Mouse (Mus musculus): ENCODE measurements around the gene Srrm4. TPM values are rescaled to one million over a fixed set of nuclear protein-coding genes. Genes with fewer than 3 reads are reported as not detected.

Gene Srrm4
- total RNA-seq, 1 experiment from 2014 or later, result not detected

DNA sequence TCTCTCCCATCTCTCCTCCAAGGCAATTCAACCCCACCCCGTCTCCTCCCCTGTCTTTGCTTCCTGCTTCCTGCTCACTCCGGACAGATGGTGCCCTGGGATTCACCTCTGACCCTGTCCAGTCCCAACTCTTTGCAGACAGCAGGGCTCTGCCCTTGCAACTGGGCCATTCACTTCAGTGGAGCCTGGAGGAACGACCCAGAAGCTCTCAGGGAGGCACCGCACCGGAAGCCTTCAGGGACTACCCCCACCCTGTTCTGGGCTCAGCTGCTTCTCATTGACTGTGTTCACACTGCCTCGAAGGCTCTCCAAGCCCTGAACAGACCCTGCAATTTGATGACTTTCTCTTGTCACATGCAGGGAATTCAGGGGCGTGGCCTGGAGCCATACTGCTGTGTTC is 94.4 kb downstream of the Srrm4 start:
- no peak for ATAC-seq (ENCODE audit: extremely low read depth, insufficient number of reproducible peaks, low FRiP score, poor library complexity, severe bottlenecking)

DNA sequence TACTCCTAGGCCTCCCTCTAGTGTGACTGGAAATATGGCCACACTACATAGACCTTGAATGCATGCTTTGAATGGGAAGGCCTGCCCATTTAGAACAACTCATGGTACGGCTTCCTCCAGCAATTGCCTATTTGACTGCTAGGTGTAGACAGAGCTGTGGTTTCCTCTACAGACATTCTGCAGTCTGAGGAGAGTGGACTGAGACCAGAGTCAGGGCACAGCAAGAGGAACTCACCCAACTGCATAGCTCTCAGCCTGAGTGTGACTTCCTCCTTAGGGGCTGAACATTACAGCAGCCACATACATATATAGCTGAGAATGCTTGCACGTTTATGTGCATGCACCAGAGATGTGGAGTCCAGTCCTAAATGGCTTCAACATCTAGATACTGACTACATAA is 94.9 kb downstream of the Srrm4 start:
- ATAC-seq (ENCODE audit: extremely low read depth, insufficient number of reproducible peaks, low FRiP score, poor library complexity, severe bottlenecking), result no peak

DNA sequence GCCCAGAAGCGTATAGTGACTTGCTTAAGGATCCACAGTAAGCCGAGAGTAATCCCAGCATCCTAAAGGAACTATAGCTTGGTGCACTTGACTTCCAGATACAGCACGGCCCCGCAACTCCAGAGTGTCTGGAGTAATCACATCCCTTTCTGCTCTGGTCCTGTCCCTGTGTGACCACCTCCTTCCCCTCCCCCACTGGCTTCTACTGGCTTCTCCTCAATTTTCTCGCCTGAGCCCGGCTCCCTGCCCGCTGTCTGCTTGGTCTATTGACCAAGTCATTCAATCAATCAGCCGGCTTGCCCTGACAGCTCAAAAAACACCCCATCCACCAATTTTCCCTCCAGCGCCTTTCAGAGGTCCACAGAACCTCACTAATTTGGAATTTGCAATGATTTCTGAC is 96.2 kb downstream of the Srrm4 start:
- no peak for ATAC-seq (ENCODE audit: extremely low read depth, insufficient number of reproducible peaks, low FRiP score, poor library complexity, severe bottlenecking)

DNA sequence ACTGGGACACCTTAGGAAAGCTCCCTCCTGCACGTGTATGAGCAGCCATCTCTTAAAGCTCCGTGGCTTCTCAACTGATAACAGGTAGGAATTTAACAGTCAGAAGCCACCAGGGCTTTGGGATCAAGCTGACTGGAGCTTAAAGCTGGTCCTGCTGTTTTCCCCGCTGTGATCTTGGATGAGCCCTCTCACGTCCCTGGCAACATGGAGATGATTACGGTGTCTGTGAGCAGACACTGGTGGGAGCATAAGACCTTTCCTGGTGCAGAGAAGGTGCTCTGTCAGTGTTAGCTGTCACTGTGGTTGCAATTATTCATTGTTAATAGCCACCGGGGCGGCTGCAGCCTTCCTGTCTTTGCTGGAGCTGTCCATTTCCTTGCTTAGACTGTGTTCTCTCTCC is 97.2 kb downstream of the Srrm4 start:
- ATAC-seq (ENCODE audit: extremely low read depth, insufficient number of reproducible peaks, low FRiP score, poor library complexity, severe bottlenecking), result no peak

DNA sequence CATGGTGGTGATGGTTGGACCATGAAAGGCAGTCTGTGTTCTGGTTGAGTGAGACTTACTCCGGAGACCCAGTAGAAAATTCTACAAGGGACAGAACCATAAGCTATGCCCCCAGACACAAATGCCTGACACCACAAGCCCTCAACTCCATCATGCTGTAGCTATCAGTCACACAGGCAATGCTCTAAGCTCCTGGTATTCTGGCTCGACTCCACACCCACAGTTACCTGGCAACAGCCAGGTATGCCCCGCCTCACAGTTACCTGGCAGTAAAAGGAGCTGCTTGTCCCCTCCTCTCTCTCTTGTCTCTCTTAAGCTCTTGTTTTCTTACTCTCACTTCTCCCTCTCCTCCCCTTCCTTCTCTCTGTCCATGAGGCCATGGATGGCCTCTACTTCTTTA is 98.9 kb downstream of the Srrm4 start:
- ATAC-seq (ENCODE audit: extremely low read depth, insufficient number of reproducible peaks, low FRiP score, poor library complexity, severe bottlenecking), result no peak

DNA sequence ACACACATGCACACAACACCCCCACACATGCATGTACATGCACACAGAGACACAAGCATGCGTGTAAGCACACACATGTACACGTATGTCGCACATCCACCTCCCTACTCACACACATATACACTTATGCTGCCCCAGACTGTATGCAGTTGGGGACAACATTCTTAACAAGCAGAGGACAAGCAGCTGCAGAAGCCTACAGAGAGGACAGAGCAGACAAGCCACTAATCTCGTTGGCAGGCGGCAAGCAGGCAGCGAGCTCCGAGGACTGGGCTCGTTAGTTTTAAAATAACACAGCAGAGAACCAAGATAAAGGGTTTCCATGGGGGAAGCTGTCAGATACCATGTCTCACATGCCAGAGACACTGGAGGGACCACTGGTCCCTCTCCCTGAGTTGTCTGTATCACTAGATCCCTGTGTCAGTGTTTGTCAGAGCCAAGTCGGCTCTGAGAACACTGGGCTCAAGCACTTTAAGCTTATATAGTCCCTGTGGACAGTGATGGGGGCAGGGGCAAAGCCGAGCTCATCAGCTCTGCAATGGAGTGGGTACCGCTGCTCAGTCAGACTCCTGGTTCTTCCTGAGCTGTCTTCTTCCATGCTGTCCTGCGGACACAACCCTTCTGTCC is 99.7 kb downstream of the Srrm4 start:
- no peak for ATAC-seq (ENCODE audit: extremely low read depth, insufficient number of reproducible peaks, low FRiP score, poor library complexity, severe bottlenecking)

DNA sequence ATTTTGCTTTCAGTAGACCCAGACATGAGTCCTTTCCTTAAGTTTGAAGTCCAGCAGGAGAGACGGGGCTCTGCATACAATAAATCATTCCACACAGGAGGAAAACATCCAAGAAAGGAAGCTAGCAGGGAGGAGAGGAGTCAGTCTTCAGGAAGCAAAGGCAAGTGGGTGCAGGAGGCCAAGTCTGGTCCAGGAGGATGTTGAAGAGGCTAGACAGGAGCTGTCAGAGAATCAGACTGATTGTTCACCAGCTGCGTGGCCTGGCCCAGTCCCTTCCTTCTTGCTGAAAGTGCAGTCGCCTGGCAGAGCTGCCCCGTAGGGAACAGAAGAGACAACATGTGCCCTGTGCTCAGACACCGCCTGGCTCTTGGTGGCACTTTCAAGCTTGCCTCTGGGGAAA is 100.8 kb downstream of the Srrm4 start:
- ATAC-seq (ENCODE audit: extremely low read depth, insufficient number of reproducible peaks, low FRiP score, poor library complexity, severe bottlenecking), result no peak

DNA sequence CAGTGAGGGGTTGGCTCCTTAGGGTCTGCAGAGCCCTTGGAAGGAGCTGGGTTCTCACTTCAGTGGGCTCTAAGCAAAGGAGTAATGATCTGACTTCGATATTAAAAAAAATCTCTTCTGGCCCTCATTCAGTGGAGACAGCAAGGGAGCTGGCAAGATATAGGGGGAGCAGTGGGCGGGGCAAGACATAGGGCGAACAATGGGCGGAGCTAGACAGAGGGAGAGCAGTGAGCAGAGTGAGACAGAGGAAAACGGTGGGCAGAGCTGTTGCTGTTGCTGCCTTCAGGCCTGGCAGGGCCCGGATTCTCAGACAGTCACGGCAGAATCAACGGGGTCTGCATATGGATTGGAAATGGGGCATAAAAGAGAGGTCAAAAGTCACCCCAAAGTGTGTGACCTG is 102.0 kb downstream of the Srrm4 start:
- no peak for ATAC-seq (ENCODE audit: extremely low read depth, insufficient number of reproducible peaks, low FRiP score, poor library complexity, severe bottlenecking)

DNA sequence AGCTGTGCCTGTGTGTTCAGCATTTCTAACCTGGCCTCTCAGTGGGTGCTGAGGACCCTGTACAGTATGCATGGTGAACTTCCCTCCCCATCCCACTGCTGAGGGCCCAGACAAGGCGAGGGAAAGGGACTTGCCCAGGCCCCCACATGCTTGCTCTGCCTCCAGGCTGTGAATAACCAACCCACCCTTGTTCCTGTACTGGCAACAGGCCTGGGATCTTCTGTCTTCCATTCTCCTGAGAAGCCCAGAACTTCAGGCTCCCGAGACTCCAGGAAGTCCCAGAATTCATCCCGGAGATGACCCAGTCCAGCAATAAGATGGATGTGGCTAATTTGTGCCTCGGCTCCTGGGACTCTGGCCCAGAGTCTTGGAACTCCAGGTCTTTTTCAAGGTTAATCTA is 105.5 kb downstream of the Srrm4 start:
- ATAC-seq (ENCODE audit: extremely low read depth, insufficient number of reproducible peaks, low FRiP score, poor library complexity, severe bottlenecking), result no peak

DNA sequence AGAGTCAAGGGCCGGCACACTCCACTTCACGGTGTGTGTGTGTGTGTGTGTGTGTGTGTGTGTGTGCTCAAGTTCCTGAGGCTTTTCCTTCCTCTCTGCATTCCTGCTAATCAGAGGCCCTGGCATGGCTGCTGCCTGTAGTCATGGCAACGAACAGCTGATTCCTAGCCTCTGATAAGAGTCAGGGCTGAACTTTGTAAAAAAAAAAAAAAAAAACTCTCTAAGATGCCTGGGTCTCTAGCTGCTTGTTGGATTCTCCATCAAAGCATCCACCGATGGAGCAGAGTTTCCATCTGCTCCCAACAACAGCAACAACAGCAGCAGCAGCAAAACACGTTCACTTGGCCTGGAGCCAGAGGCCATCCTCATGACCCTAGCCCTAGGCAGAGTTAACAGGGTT is 106.5 kb downstream of the Srrm4 start:
- ATAC-seq (ENCODE audit: extremely low read depth, insufficient number of reproducible peaks, low FRiP score, poor library complexity, severe bottlenecking), result no peak

DNA sequence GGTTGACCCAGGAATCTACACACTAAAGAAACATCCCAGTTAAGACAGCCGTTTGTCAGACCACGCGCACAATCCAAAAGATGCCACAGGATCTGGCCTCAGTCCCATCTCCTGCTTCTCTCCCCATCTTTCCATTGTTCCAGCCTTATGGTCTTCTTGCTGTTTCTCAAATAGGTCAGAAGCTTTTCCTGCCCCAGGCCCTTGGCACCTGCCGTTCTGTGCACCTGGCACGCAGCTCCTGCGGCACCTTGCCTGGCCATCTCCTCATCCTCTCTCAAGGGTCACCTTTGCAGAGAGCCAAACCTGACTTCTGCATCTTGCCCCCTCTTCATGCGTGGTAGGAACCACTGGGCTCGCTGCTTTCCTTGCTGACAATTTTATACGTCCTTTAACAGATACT is 107.4 kb downstream of the Srrm4 start:
- no peak for ATAC-seq (ENCODE audit: extremely low read depth, insufficient number of reproducible peaks, low FRiP score, poor library complexity, severe bottlenecking)

DNA sequence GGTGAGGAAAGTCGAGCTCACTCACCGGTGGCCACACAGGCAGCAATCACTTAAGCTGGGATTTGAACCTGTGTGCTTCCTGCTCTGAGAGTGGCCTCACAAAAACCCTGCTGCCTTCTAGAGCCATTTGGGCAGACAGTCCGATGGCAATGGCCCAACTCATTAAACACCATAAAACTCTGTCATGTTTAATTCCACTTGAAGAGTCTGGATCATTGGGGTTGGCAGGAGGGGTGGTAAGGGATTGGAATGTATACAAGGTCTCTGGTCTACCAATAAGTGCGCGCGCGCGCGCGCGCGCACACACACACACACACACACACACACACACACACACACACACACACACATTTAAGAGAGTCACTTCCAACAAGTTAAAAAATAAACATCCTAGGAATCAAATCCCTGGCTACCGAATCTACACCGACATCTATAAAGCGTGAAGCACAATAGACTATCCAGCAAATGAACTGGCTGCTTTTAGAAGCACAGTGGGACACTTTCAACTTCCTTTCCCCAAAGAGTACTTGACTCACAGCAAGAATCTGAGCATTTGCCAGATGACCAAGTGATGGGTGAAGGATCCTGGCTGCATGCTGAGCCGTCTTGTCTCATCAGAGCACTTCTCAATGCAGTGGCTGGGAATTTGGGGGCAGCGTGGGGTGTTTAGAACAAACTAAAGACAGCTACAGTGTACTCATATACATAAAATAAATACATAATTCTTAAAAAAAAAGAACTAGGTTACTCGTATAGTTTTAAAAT is 112.8 kb downstream of the Srrm4 start:
- no peak for ATAC-seq (ENCODE audit: extremely low read depth, insufficient number of reproducible peaks, low FRiP score, poor library complexity, severe bottlenecking)

DNA sequence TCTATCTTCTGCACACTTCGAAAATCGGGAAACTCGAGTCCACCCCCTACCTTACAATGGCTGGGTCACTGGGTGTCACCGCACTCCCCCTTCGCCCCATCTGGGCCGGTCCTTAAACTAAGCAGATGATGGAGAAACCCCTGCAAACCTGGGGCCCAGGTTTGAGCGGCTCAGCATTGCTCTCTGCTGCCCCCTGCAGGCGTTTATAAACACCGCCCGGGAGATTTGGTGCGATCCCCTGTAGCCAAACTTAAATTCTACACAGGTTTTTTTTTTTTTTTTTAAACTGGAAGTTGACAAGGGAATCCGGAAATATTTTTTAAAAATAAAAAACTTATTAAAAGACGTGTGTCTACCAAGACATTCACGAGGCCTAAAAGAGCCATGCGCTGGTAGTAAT is 115.6 kb downstream of the Srrm4 start:
- ATAC-seq (ENCODE audit: extremely low read depth, insufficient number of reproducible peaks, low FRiP score, poor library complexity, severe bottlenecking), result no peak

DNA sequence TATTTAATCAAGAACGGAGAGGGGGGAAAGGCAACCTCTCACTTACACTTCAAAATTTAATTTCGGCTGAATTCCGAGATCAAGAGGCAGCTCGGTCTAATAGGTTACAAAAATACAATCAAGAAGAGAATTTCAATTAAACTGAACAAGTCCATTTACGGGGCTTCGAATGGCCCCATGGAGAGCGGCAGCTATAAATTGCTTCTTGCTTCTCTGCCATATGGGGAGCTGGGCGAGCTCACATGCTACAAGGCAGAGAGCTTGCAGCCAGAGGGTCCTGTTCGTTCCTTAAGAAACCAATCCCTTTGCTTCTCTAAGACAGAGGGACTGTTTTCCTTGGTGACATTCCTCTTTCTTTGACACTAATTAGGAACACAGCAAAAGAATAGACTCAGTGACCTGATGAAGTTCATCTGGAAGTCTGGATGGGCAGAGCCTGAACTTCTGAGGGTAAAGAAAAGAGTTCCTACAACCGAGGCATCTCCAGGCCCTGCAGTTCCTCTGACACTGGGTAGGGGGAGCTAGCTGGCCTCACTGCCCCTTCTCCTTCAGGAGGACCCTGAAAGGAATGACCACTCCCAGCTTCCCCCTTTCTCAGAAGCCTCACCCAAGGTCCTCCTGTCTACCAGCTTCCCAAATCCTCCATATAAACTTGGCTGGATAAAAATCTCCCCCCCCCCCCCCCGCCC is 130.1 kb downstream of the Srrm4 start:
- no peak for ATAC-seq (ENCODE audit: extremely low read depth, insufficient number of reproducible peaks, low FRiP score, poor library complexity, severe bottlenecking)

DNA sequence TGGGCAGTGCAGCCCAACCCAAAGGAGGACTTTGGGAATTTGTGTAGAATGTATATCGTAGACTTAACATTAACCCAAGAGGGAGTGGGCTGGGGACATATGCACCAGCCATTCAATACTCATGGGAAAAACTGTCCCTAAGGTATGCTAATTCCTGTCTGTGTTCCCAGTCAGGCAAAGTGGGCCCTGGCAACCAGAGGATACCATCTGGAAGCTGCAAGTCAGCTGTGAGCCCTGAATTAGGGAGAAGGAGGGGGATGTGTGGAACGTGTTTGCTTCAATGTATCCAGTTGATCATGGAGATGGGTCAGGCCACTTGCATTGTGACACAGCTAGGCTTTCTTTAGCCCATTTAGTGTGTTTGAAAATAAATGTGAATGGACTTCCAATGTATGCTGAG is 131.6 kb downstream of the Srrm4 start:
- no peak for ATAC-seq (ENCODE audit: extremely low read depth, insufficient number of reproducible peaks, low FRiP score, poor library complexity, severe bottlenecking)

DNA sequence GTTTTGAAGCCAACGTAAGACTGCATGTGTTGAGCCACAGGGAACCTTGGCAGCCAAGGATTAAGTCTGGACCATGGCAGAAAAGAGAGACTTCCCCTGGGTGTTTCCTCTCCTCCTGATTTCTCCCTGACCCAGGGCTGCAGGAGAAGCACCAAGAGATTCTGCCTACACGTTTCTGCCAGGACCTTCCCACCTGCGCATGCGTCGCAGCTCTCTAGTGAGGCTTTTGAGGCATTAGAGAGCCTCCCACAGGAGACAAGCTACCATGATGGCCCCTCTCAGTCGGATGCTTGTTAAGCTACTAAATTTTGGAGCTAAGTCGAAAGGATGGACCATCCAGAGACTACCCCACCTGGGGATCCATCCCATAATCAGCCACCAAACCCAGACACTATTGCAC is 133.8 kb downstream of the Srrm4 start:
- no peak for ATAC-seq (ENCODE audit: extremely low read depth, insufficient number of reproducible peaks, low FRiP score, poor library complexity, severe bottlenecking)

DNA sequence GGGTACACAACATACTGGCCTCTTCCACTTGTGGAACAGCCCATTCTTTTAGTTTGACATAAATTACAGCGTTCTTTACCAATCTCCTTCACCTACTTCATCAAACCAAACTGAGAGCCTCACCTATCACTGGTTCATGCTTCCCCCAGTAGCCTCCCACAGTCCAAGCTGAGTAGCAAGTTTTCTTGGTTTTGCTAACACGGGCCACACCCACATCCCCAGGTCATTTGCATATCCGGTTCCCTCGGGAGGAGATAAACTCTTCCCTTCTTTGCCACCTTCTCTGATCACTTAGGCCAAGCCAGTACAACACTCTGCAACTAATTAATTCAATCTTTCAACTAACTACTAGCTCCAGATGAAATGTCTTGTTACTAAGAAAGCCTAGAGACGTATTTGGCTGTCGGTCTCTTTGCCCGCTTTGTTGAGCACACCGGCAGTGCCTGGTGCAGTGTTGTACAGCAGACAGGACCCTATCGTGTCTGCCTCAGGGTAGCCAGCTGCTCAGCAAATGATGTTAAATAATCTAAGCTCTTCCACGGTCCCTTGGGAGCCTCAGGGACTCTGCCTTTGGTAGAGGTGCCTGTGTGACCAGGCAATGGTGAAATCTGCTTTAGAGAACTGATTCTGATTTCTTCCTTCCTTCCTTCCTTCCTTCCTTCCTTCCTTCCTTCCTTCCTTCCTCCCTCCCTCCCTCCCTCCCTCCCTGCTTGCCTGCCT is 134.7 kb downstream of the Srrm4 start:
- no peak for ATAC-seq (ENCODE audit: extremely low read depth, insufficient number of reproducible peaks, low FRiP score, poor library complexity, severe bottlenecking)

DNA sequence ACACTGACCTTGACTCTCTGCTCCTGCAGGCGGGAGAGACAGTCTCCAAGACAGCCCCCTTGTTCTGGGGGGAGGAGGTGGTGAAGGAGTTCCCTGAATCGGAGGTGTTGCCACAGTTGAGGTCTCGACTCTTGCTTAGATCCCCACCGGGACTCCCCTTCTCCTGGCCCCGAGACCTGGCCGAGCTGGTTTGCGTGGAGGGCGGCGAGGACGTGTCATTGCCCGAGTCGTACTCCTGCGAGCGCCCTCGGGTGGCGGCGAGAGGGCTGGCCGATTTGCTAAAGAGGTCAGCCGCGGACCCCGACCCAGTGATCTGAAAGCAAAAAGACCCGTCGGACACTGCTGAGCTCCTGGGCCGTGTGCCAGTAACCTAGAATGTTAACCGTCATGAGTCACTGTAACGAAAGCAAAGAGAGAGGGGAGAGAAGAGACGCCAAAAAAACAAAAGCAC is 138.2 kb downstream of the Srrm4 start:
- no peak for ATAC-seq (ENCODE audit: extremely low read depth, insufficient number of reproducible peaks, low FRiP score, poor library complexity, severe bottlenecking)

DNA sequence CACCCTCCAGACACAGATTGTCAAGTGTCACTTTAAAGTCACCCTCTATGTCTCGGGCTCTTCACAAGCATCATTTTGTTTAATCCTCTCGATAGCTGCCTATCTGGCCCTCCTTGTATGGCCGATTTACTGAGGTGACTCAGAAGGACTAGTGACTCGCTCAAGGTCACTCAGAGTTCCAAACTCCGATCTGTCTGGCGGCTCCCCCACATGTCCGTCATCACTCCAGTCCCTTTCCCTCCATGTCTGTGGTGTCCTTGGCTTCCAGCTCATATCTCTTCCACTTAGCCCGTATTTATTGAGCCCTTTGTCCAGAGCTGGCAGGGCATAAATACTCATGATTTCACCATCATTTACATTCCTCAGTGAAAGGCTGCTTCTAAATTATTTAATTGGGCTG is 140.7 kb downstream of the Srrm4 start:
- ATAC-seq (ENCODE audit: extremely low read depth, insufficient number of reproducible peaks, low FRiP score, poor library complexity, severe bottlenecking), result no peak

All from neutrophil, adult 5-6 weeks (primary cell).